ENCODE assay signal across 9 mouse cellular contexts in the genomic region with DNA sequence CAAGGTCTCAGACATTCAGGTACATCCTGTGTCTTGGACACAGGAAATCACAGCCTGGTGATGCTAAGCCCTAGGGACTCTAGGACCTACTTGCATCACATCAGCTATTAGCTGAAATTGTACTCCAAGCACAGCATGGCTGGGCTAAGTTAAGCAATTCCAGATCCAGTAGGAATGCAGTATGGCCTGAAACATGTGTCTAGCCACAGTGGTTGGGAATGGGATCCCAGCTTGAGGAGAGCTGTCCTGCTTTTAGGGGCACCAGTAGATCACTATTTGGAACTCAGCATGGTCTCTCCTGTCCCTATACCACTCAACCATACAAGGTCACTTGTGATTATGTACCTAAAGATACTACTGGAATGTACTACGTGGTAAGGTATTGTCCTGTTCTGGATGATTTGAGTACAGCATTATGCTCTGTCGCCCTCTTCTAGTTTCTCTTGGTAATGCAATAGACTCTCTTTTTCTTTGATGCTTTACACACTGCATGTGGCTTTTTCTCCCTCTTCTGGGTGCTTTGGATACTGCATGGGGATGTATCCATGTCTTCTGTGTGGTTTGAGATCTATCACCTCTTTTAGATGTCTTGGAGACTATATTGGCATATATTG.
A peak's percentile ranks its signal among the peaks of the same experiment; 100 is the strongest.
DNase-seq lines count a peak whose midpoint lies in the region; ATAC-seq and TF ChIP-seq lines count a peak whose summit lies in the region.
"Had no signal": no experiment of that assay in that cellular context is flagged by ENCODE, and none has a peak within 500 bp of the region (broad histone marks: within the 10 kb centered on the region; RNA-seq: fewer than 3 reads in every experiment).

No protein-coding gene starts in this region.

- TF ChIP-seq CTCF in stomach, postnatal 0 days (IDR thresholded peaks at IDR 0.05; ENCODE audit: low read depth), result peak; percentile 90

- WGBS in forebrain, embryonic 11.5 days, result 25% methylated on average over 2 of the region's 2 CpGs
- WGBS in forebrain, embryonic 10.5 days, result 31% methylated on average over 2 of the region's 2 CpGs
- WGBS in forebrain, embryonic 13.5 days, result 17% methylated on average over 2 of the region's 2 CpGs
- WGBS in kidney, embryonic 15.5 days, result 21% methylated on average over 2 of the region's 2 CpGs
- 11% methylated on average over 2 of the region's 2 CpGs for WGBS in stomach, postnatal 0 days

- no peak overlapping the region for H3K4me2 ChIP-seq in forebrain, embryonic 11.5 days (ENCODE audit: low read depth, low read length, severe bottlenecking)
- no peak overlapping the region for H3K4me2 ChIP-seq in forebrain, embryonic 13.5 days
- no peak overlapping the region for H3K4me2 ChIP-seq in kidney, embryonic 15.5 days
- no peak overlapping the region for H3K4me2 ChIP-seq in stomach, postnatal 0 days (replicated peaks; ENCODE audit: low read depth)
- H3K4me2 ChIP-seq: heart, embryonic 15.5 days had no signal

- ATAC-seq in forebrain, embryonic 11.5 days (replicated peaks; ENCODE audit: low FRiP score), result peak; percentile 69
- peak; percentile 80 for ATAC-seq in forebrain, embryonic 13.5 days
- ATAC-seq in kidney, embryonic 15.5 days (replicated peaks; ENCODE audit: low FRiP score), result peak; percentile 78
- ATAC-seq in megakaryocyte progenitor cell, adult 5-6 weeks (replicated peaks; ENCODE audit: poor library complexity), result peak; percentile 72
- peak; percentile 77 for ATAC-seq in stomach, postnatal 0 days (ENCODE audit: low FRiP score, low TSS enrichment)

- no peaks in the 10 kb centered on the region for H3K36me3 ChIP-seq in forebrain, embryonic 11.5 days (ENCODE audit: control insufficient read depth, insufficient read depth, low read length)
- no peaks in the 10 kb centered on the region for H3K36me3 ChIP-seq in forebrain, embryonic 10.5 days (replicated peaks)
- H3K36me3 ChIP-seq in forebrain, embryonic 13.5 days (ENCODE audit: poor library complexity, severe bottlenecking), result no peaks in the 10 kb centered on the region
- H3K36me3 ChIP-seq in kidney, embryonic 15.5 days, result no peaks in the 10 kb centered on the region
- H3K36me3 ChIP-seq in stomach, postnatal 0 days (ENCODE audit: control insufficient read depth, insufficient read depth, low read length), result no peaks in the 10 kb centered on the region
- H3K36me3 ChIP-seq: heart, embryonic 15.5 days had no signal

- H3K9me3 ChIP-seq in forebrain, embryonic 11.5 days (ENCODE audit: control insufficient read depth, low read length), result no peaks in the 10 kb centered on the region
- H3K9me3 ChIP-seq in forebrain, embryonic 10.5 days, result no peaks in the 10 kb centered on the region
- no peaks in the 10 kb centered on the region for H3K9me3 ChIP-seq in forebrain, embryonic 13.5 days (replicated peaks)
- H3K9me3 ChIP-seq in kidney, embryonic 15.5 days (replicated peaks), result no peaks in the 10 kb centered on the region
- H3K9me3 ChIP-seq in stomach, postnatal 0 days (ENCODE audit: control insufficient read depth, low read length), result no peaks in the 10 kb centered on the region
- H3K9me3 ChIP-seq: heart, embryonic 15.5 days had no signal

- no peak overlapping the region for H3K9ac ChIP-seq in forebrain, embryonic 11.5 days (ENCODE audit: low read length)
- no peak overlapping the region for H3K9ac ChIP-seq in forebrain, embryonic 13.5 days
- no peak overlapping the region for H3K9ac ChIP-seq in kidney, embryonic 15.5 days
- no peak overlapping the region for H3K9ac ChIP-seq in stomach, postnatal 0 days (ENCODE audit: low read length)
- H3K9ac ChIP-seq: heart, embryonic 15.5 days had no signal

- no peak for DNase-seq in forebrain, embryonic 11.5 days (ENCODE audit: low spot score)
- no peak for DNase-seq in forebrain, embryonic 10.5 days (ENCODE audit: extremely low spot score, low spot score)
- peak; percentile 40 for DNase-seq in MEL-GATA-1-ER (ENCODE audit: extremely low read depth, low read depth)
- DNase-seq in stomach, postnatal 0 days (ENCODE audit: low spot score), result peak; percentile 32
- no peak for DNase-seq in thymus, postnatal 10 days (ENCODE audit: low spot score in 2 of 2)

- no peak overlapping the region for H3K27ac ChIP-seq in forebrain, embryonic 11.5 days (ENCODE audit: low read depth, low read length)
- H3K27ac ChIP-seq in forebrain, embryonic 10.5 days, result no peak overlapping the region
- H3K27ac ChIP-seq in forebrain, embryonic 13.5 days, result no peak overlapping the region
- no peak overlapping the region for H3K27ac ChIP-seq in kidney, embryonic 15.5 days
- H3K27ac ChIP-seq in stomach, postnatal 0 days (replicated peaks), result no peak overlapping the region
- H3K27ac ChIP-seq: heart, embryonic 15.5 days had no signal

- H3K4me3 ChIP-seq in forebrain, embryonic 11.5 days (ENCODE audit: low read depth, low read length), result no peak overlapping the region
- H3K4me3 ChIP-seq in forebrain, embryonic 10.5 days, result no peak overlapping the region
- no peak overlapping the region for H3K4me3 ChIP-seq in forebrain, embryonic 13.5 days
- H3K4me3 ChIP-seq in kidney, embryonic 15.5 days (replicated peaks), result no peak overlapping the region
- H3K4me3 ChIP-seq in stomach, postnatal 0 days (ENCODE audit: low read depth, low read length), result no peak overlapping the region
- H3K4me3 ChIP-seq: heart, embryonic 15.5 days had no signal

- TF ChIP-seq EP300 in stomach, postnatal 0 days (optimal IDR thresholded peaks at IDR 0.05), result no peak

- H3K27me3 ChIP-seq in forebrain, embryonic 11.5 days (ENCODE audit: control insufficient read depth, insufficient read depth, low read length), result no peaks in the 10 kb centered on the region
- H3K27me3 ChIP-seq in forebrain, embryonic 10.5 days (ENCODE audit: poor library complexity, severe bottlenecking), result no peaks in the 10 kb centered on the region
- no peaks in the 10 kb centered on the region for H3K27me3 ChIP-seq in forebrain, embryonic 13.5 days
- no peaks in the 10 kb centered on the region for H3K27me3 ChIP-seq in kidney, embryonic 15.5 days
- H3K27me3 ChIP-seq in stomach, postnatal 0 days (ENCODE audit: control insufficient read depth, insufficient read depth, low read length), result no peaks in the 10 kb centered on the region
- H3K27me3 ChIP-seq: heart, embryonic 15.5 days had no signal

- no peaks in the 10 kb centered on the region for H3K4me1 ChIP-seq in forebrain, embryonic 11.5 days (replicated peaks; ENCODE audit: control insufficient read depth, insufficient read depth, low read length)
- H3K4me1 ChIP-seq in forebrain, embryonic 10.5 days, result no peaks in the 10 kb centered on the region
- H3K4me1 ChIP-seq in forebrain, embryonic 13.5 days, result no peaks in the 10 kb centered on the region
- H3K4me1 ChIP-seq in kidney, embryonic 15.5 days, result no peaks in the 10 kb centered on the region
- no peaks in the 10 kb centered on the region for H3K4me1 ChIP-seq in stomach, postnatal 0 days (replicated peaks; ENCODE audit: control insufficient read depth, insufficient read depth)
- H3K4me1 ChIP-seq: heart, embryonic 15.5 days had no signal

Comparison
In these comparisons a context has a peak if more than half of its experiments do, and no peak if none do; other contexts are left out.
1. DNase-seq: peak in MEL-GATA-1-ER (single experiment) and stomach, postnatal 0 days (single experiment); none in forebrain, embryonic 11.5 days (single experiment), forebrain, embryonic 10.5 days (single experiment) and thymus, postnatal 10 days (0 of 2).
2. Peak in every context shown above with its lines, with median percentiles within 50 percentile points of each other: ATAC-seq.